Mouse (Mus musculus): ENCODE measurements around the gene Zmiz1. TPM values are rescaled to one million over a fixed set of nuclear protein-coding genes. Genes with fewer than 3 reads are reported as not detected.

Gene Zmiz1
- polyA plus RNA-seq, 1 experiment = 22.5 TPM

- no peak overlapping the region for H3K9ac ChIP-seq (ENCODE audit: low read depth, poor library complexity, severe bottlenecking)
- no peak overlapping the region for H3K27ac ChIP-seq (ENCODE audit: insufficient read depth, low read length)
- H3K27me3 ChIP-seq (ENCODE audit: control insufficient read depth, insufficient read depth, low read length, poor library complexity, severe bottlenecking) = no peaks in the 10 kb centered on the region
- H3K36me3 ChIP-seq (ENCODE audit: control insufficient read depth, insufficient read depth, low read length, poor library complexity, severe bottlenecking) = no peaks in the 10 kb centered on the region
- TF ChIP-seq CTCF (IDR thresholded peaks at IDR 0.05; ENCODE audit: low read depth, low read length) (no peak), EP300 (IDR thresholded peaks at IDR 0.05; ENCODE audit: insufficient read depth, low read depth, low read length) (no peak), POLR2A (IDR thresholded peaks at IDR 0.05; ENCODE audit: insufficient read depth, low read length) (no peak)
- H3K4me3 ChIP-seq (ENCODE audit: low read depth, low read length) = no peak overlapping the region
- H3K4me1 ChIP-seq (ENCODE audit: control insufficient read depth, insufficient read depth, low read length) = peaks cover 18% of the 10 kb centered on the region
- H3K9me3 ChIP-seq (replicated peaks; ENCODE audit: control insufficient read depth, insufficient read depth, low read length, poor library complexity, severe bottlenecking) = no peaks in the 10 kb centered on the region
Measured at GRCm38 (mm10) chr14:25610396-25611158, 151.6 kb downstream of the Zmiz1 start.

- H3K27ac ChIP-seq (ENCODE audit: insufficient read depth, low read length) = no peak overlapping the region
- no peak overlapping the region for H3K9ac ChIP-seq (ENCODE audit: low read depth, poor library complexity, severe bottlenecking)
- H3K9me3 ChIP-seq (replicated peaks; ENCODE audit: control insufficient read depth, insufficient read depth, low read length, poor library complexity, severe bottlenecking) = no peaks in the 10 kb centered on the region
- peaks cover 14% of the 10 kb centered on the region for H3K4me1 ChIP-seq (ENCODE audit: control insufficient read depth, insufficient read depth, low read length)
- TF ChIP-seq CTCF (IDR thresholded peaks at IDR 0.05; ENCODE audit: low read depth, low read length) (no peak), EP300 (IDR thresholded peaks at IDR 0.05; ENCODE audit: insufficient read depth, low read depth, low read length) (no peak), POLR2A (IDR thresholded peaks at IDR 0.05; ENCODE audit: insufficient read depth, low read length) (no peak)
- H3K36me3 ChIP-seq (ENCODE audit: control insufficient read depth, insufficient read depth, low read length, poor library complexity, severe bottlenecking) = no peaks in the 10 kb centered on the region
- no peaks in the 10 kb centered on the region for H3K27me3 ChIP-seq (ENCODE audit: control insufficient read depth, insufficient read depth, low read length, poor library complexity, severe bottlenecking)
- no peak overlapping the region for H3K4me3 ChIP-seq (ENCODE audit: low read depth, low read length)
Measured at GRCm38 (mm10) chr14:25611159-25611697, 152.2 kb downstream of the Zmiz1 start.

DNA sequence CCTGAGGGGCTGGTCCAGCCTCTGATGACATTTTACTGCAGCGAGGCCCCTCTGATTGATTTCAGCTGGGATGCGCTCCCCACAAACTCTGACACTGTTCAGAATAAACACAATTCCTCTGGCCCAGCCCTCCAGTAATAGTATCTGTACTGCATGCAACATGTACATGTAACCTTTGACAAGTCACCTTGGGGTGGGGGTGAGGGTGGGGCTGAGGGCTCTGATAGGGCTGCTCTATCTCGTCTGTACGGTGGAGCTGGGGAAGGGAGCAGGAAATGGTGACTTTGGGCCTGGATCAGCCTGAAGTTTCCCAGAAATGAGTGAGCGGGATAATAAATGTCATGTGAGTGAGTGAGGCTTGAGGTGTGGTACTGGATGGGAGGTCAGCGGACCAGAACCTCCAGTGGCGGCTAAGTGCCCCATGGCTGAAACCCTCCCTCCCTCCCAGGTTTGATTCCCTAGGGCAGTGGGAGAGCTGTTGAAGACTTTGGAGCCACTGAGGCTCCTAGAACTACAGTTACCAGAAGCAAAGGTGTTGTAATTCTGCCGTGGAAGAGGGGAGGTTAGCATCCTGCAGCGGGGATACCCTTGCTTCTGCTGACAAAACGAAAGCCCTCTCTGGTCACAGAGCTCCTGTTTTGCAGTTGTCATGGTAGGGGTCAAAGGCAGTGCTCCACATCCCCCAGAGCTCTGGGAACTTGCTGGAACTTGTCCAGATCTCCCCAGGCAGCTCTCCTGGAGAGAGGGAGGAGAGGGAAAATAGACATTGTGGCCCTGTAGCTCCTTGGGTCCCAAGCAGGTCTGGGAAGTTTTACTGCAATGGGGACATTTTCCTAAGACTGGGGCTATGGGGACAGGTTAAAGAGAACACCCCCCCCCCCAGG, 153.1 kb downstream of the Zmiz1 start:
- no peak for TF ChIP-seq CTCF (IDR thresholded peaks at IDR 0.05; ENCODE audit: low read depth, low read length)
- no peak for TF ChIP-seq POLR2A (IDR thresholded peaks at IDR 0.05; ENCODE audit: insufficient read depth, low read length)
- TF ChIP-seq EP300 (IDR thresholded peaks at IDR 0.05; ENCODE audit: insufficient read depth, low read depth, low read length) = no peak
- Histone ChIP-seq H3K9ac (ENCODE audit: low read depth, poor library complexity, severe bottlenecking) (no peak overlapping the region), H3K9me3 (replicated peaks; ENCODE audit: control insufficient read depth, insufficient read depth, low read length, poor library complexity, severe bottlenecking) (no peaks in the 10 kb centered on the region), H3K27me3 (ENCODE audit: control insufficient read depth, insufficient read depth, low read length, poor library complexity, severe bottlenecking) (no peaks in the 10 kb centered on the region), H3K4me3 (ENCODE audit: low read depth, low read length) (no peak overlapping the region), H3K36me3 (ENCODE audit: control insufficient read depth, insufficient read depth, low read length, poor library complexity, severe bottlenecking) (no peaks in the 10 kb centered on the region), H3K27ac (ENCODE audit: insufficient read depth, low read length) (no peak overlapping the region), H3K4me1 (ENCODE audit: control insufficient read depth, insufficient read depth, low read length) (peaks cover 14% of the 10 kb centered on the region)

DNA sequence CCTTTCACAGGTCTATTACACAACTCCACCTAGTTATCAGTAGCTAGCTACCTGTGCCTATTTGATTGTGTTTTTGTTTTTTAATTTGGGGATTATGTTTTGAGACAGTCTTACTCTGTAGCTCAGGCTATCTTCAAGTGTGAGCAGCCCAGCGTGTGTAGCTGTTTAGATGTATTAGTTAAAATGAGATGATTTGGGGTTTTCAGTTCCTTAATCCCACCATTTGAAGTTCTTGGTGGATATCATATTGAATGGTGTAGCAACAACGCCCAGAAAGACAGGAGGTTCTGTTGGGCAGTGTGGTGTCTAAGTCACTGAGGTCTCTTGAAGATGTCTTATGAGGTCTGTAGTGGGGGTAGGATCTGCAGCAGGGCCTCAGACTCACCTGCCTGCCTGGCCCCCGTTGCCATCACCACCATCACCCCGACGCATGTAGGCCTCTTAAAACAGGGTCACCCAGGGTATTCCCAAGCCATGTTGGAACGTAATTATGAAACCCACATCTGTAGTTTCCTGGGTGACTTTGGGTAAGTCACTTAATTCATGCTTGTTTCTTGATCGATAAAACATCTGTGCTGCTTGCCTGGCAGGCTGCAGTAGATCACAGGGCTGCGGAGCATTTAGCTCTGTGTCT, 155.1 kb downstream of the Zmiz1 start:
- Histone ChIP-seq H3K27ac (ENCODE audit: insufficient read depth, low read length) (no peak overlapping the region), H3K27me3 (ENCODE audit: control insufficient read depth, insufficient read depth, low read length, poor library complexity, severe bottlenecking) (no peaks in the 10 kb centered on the region), H3K4me1 (ENCODE audit: control insufficient read depth, insufficient read depth, low read length) (peaks cover 11% of the 10 kb centered on the region), H3K9ac (ENCODE audit: low read depth, poor library complexity, severe bottlenecking) (no peak overlapping the region), H3K9me3 (replicated peaks; ENCODE audit: control insufficient read depth, insufficient read depth, low read length, poor library complexity, severe bottlenecking) (no peaks in the 10 kb centered on the region), H3K36me3 (ENCODE audit: control insufficient read depth, insufficient read depth, low read length, poor library complexity, severe bottlenecking) (no peaks in the 10 kb centered on the region), H3K4me3 (ENCODE audit: low read depth, low read length) (no peak overlapping the region)
- no peak for TF ChIP-seq CTCF (IDR thresholded peaks at IDR 0.05; ENCODE audit: low read depth, low read length)
- TF ChIP-seq EP300 (IDR thresholded peaks at IDR 0.05; ENCODE audit: insufficient read depth, low read depth, low read length) = no peak
- TF ChIP-seq POLR2A (IDR thresholded peaks at IDR 0.05; ENCODE audit: insufficient read depth, low read length) = no peak

DNA sequence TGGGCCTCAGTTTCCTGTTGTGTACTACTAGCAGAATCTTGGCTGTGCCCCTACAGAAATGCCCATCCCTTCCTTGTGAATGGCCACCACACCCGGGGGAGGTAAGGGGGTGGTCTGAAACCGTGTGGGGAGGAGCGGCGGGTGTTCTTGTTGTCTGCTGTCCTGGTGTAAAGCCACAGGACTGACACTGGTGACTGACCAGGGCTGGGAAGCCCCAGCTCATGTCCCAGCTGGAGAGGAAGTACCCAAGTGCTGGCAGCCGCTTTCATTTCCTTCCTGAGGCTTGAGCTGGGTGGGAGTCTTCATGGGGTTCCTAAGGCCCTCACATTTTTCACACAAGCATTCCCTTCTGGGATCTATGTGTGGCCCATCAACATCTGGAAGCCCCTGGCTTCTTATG, 155.7 kb downstream of the Zmiz1 start:
- H3K36me3 ChIP-seq (ENCODE audit: control insufficient read depth, insufficient read depth, low read length, poor library complexity, severe bottlenecking) = no peaks in the 10 kb centered on the region
- no peak overlapping the region for H3K9ac ChIP-seq (ENCODE audit: low read depth, poor library complexity, severe bottlenecking)
- no peaks in the 10 kb centered on the region for H3K27me3 ChIP-seq (ENCODE audit: control insufficient read depth, insufficient read depth, low read length, poor library complexity, severe bottlenecking)
- H3K27ac ChIP-seq (ENCODE audit: insufficient read depth, low read length) = no peak overlapping the region
- no peak overlapping the region for H3K4me3 ChIP-seq (ENCODE audit: low read depth, low read length)
- H3K9me3 ChIP-seq (replicated peaks; ENCODE audit: control insufficient read depth, insufficient read depth, low read length, poor library complexity, severe bottlenecking) = no peaks in the 10 kb centered on the region
- TF ChIP-seq EP300 (IDR thresholded peaks at IDR 0.05; ENCODE audit: insufficient read depth, low read depth, low read length) (no peak), CTCF (IDR thresholded peaks at IDR 0.05; ENCODE audit: low read depth, low read length) (no peak), POLR2A (IDR thresholded peaks at IDR 0.05; ENCODE audit: insufficient read depth, low read length) (no peak)
- H3K4me1 ChIP-seq (ENCODE audit: control insufficient read depth, insufficient read depth, low read length) = peaks cover 11% of the 10 kb centered on the region
